Mouse (Mus musculus) CD4-positive naive resting alpha-beta T cell, adult 57 days (primary cell): Measurements from ENCODE around the gene Cdh1. TPM values are rescaled to one million over a fixed set of nuclear protein-coding genes. Genes with fewer than 3 reads are reported as not detected.

Experiments
- total RNA-seq: library from RNA; stranded (reverse); gene quantifications from one replicate; pipeline ENCODE4 v1.2.4, GENCODE M21; 2023

Cdh1 gene
- 0.62 TPM for total RNA-seq

DNA sequence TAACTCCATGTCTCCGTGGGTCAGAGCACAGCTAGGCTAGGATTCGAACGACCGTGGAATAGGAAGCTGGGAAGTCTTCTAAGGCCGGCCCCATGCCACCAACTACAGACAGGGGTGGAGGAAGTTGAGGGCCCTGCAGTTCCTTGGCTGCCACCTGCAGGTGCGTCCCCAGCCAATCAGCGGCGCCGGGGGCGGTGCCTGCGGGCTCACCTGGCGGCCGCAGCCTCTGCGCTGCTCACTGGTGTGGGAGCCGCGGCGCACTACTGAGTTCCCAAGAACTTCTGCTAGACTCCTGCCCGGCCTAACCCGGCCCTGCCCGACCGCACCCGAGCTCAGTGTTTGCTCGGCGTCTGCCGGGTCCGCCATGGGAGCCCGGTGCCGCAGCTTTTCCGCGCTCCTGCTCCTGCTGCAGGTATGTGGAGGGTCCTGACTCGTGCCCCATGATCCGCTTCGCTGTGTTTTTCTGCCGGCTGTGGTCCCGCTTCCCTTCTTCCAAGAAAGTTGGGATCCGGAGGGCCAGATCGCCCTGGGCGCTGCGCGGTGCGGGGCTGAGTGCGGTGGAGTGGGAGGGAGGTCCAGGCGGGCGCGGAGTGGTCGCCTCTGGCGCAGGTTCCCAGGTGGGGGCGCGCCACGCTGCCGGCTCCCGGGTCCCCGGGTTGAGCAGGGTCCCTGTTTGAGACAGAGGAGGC lies at the start of gene Cdh1:
Cdh1 (plus strand) TSS at position 221 of the 689 bp plus-strand sequence.

DNA sequence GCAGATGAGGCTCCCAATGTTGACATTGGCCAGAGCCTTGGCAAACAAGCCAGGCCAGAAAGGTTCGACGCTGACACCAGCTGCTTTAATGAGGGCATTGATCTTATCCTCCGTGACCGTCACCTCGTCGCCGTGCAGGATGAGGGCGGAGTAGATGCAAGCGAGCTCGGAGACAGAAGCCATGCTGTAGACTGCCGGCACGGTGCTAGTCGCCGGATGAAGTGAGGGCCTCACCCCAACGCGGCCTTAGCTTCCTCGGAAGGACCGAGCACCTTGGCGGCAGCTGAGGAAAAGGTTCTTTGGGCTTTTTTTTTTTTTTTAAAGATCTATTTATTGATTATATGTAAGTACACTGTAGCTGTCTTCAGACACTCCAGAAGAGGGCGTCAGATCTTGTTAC lies 30.0 kb upstream of the Cdh1 start, which contains the start of gene Gm10073:
Gm10073 (minus strand) TSS at position 294 of the 400 bp plus-strand sequence.

DNA sequence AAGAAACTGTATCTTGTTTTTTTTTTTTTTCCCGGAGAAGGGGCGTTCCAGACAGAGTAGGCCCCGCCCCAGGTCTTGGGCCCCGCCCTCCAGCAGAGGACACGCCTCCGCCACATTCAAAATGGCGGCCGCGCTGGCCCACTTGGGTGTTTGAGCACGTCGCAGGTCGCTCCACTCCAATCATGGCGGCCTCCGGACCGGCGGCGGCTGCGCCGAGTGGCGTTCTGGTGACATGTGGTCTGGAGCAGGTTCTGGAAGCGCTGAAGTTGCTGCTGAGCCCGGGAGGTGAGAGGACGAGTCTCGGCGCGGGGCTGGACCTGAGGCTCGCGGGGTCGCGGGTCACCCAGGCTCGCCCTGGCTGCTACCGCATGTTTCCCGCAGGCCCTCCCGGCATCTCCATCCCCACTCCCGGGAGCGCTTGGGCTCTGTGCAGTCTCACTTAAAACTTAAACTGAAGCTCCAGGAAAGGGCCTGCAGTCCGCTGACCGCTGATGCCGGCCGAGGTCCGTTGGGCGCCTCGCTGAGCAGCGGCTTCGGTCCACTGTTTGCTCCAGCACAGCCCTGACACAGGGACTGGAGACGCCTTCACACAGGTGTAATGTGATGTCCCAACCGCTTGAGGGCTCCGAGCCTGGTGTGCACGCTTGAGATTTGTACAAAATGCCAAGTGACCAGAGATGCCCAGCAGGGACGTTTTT lies 80.0 kb downstream of the Cdh1 start, which contains the start of gene Tango6:
Tango6 (plus strand) TSS at position 98 of the 698 bp plus-strand sequence.

Other genes starting within 250 kb of the Cdh1 start
- 6.0 TPM for gene Zfp90, start 188.0 kb upstream of the Cdh1 start, total RNA-seq
- gene 6030452D12Rik, start 102.8 kb upstream of the Cdh1 start, total RNA-seq, result not detected
- 0.12 TPM for gene Cdh3, start 92.5 kb upstream of the Cdh1 start, total RNA-seq
- 536 TPM for gene Gm10073, start 29.9 kb upstream of the Cdh1 start, total RNA-seq
- 20.7 TPM for gene Tango6, start 79.7 kb downstream of the Cdh1 start, total RNA-seq